Mouse (Mus musculus) layer of hippocampus, adult 11-12 months (tissue): ENCODE results near the gene Cped1.

Source experiments
- DNase-seq: peaks from one replicate; pipeline ENCODE4 v3.0.0; 2022; ENCODE audit warnings: low spot score

Gene Cped1

DNA sequence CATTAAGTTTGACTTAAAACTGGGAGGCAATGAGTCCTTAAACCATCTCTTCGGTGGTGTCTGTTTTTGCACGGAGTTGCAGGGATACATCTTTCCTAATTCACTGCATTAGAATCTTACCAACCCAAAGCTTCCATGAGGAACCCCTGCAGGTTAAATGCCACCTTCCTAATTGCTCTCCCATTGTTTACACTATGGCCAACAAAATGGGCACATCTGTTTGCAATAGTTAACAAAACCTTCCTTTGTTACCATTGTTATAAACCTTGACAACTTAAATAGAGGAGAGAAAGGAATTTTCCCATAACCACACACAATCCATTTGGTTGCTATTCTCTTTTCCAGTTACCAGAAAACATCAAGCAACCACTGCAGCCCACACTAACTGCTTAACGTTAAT lies 308.2 kb downstream of the Cped1 start:
- no peak for DNase-seq

DNA sequence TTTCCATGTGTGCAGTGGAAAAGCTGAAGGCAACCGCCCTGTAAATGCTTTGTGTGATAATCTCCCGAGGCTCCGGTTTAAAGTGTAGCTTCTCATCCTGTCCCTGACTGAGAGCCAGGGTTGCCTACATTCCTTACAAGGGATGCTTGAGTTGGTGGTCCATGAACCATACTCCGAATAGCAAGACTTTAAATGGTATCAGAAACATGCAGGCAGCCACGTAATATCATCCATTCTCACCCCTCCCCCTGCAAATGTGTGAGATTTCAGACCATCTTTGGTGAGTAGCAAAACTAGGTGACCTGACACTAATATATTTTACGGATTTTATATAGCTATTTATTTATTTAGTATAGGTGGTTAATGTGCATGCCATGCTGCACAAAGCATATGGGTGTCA lies 311.3 kb downstream of the Cped1 start:
- no peak for DNase-seq

DNA sequence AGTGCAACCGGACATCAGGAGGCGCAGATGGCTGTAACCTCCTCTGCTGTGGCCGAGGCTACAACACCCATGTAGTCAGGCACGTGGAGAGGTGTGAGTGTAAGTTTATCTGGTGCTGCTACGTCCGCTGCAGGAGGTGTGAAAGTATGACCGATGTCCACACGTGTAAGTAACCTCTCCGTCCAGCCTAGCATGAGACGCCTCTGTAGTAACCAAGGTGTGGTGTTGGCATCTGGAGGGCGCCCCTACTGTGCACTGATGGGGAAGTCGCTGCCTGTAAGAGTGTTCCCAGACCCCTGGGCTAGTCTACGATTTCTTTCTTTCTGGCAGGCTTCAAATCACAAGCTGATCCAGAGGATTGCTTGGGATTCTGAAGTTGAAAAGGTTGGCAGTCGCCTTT lies 312.3 kb downstream of the Cped1 start:
- DNase-seq, result no peak
